Mouse (Mus musculus) midbrain, embryonic 10.5 days (tissue): ENCODE data around the gene Cenpf. TPM values are rescaled to one million over a fixed set of nuclear protein-coding genes. Genes with fewer than 3 reads are reported as not detected.

Experiments
- DNase-seq: peaks from one replicate; pipeline ENCODE4 v3.0.0-alpha.2; 2017; ENCODE audit warnings: low spot score
- H3K27ac ChIP-seq: fragments of 300-500 bp; sonication (generic); replicated peaks from 2 replicates; pipeline ENCODE4 v1.5.1; 2016; ENCODE audit warnings: mild to moderate bottlenecking
- H3K27me3 ChIP-seq: fragments of 300-500 bp; sonication (generic); 2 replicates; pipeline ENCODE4 v1.6.1; 2016; ENCODE audit warnings: low read depth, mild to moderate bottlenecking; ENCODE audit not compliant: poor library complexity, severe bottlenecking
- H3K36me3 ChIP-seq: fragments of 300-500 bp; sonication (generic); 2 replicates; pipeline ENCODE4 v1.6.1; 2016; ENCODE audit warnings: mild to moderate bottlenecking, moderate library complexity
- H3K4me1 ChIP-seq: fragments of 300-500 bp; sonication (generic); 2 replicates; pipeline ENCODE4 v1.6.1; 2016
- H3K4me3 ChIP-seq: fragments of 300-500 bp; sonication (generic); 2 replicates; pipeline ENCODE4 v1.5.1; 2016; ENCODE audit warnings: mild to moderate bottlenecking, moderate library complexity
- H3K9me3 ChIP-seq: fragments of 300-500 bp; sonication (generic); replicated peaks from 2 replicates; pipeline ENCODE4 v1.6.1; 2016; ENCODE audit warnings: mild to moderate bottlenecking
- WGBS: fragments of 180-500 bp; shearing (Covaris S2); methylation state at CpG from one replicate; pipeline ENCODE4 v1.1.7; 2016; 5-methylcytosine and 5-hydroxymethylcytosine counted together
- polyA plus RNA-seq: library from polyadenylated mRNA; unstranded; fragments of >200 nt; fragmentation: Nextera tagmentation; extraction: Ambion mirVana; gene quantifications from 2 replicates; pipeline ENCODE4 v1.2.1, GENCODE M21; 2016

Gene Cenpf
- polyA plus RNA-seq = 131 and 136 TPM in 2 replicates

DNA sequence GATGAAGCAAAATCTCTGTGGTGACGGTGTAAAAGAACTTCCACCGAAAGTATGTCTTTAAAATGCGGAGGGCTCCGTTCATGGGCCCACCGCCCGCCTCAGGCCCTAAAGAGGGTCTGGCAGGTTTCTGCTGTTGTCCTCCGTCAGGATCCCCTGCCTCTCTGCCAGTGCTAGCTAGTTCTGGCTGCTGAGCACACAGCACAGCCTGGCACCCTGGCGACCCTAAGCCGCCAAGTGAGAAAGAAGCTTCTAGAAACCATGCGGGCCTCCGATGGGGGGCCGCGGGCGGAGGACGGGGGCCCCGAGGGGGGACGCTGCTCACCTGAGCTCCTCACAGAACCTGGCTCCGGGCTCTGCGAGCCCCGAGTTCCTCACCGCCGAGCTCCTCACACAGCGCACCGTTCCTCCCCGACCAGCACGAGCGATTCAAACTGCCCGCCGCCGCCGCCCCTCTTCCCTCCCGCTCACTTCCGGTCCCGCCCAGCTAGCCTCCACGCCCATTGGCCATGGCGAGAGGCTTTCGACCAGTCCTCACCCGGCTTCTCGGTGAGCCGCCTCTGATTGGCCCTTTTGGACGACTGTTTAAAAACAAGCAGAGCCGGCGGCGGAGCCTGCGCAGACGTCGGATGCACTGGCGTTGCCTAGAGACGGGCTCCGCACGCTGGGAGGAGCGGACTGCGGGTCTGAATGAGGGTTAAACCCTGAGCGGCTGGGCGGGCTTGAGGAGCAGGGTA lies at the start of gene Cenpf:
TSS of gene Cenpf (minus strand) at position 433 of the 734 bp plus-strand sequence.
- H3K36me3 ChIP-seq = peaks cover 33% of the 10 kb centered on the region
- no peaks in the 10 kb centered on the region for H3K9me3 ChIP-seq
- under 1% methylated on average over 55 of the region's 55 CpGs for WGBS
- peak; percentile 99 for DNase-seq
- no peaks in the 10 kb centered on the region for H3K27me3 ChIP-seq
- peak within 1 kb of the TSS; percentile 95 for H3K27ac ChIP-seq
- peaks cover 47% of the 10 kb centered on the region for H3K4me1 ChIP-seq
- peak within 1 kb of the TSS; percentile 94 for H3K4me3 ChIP-seq

DNA sequence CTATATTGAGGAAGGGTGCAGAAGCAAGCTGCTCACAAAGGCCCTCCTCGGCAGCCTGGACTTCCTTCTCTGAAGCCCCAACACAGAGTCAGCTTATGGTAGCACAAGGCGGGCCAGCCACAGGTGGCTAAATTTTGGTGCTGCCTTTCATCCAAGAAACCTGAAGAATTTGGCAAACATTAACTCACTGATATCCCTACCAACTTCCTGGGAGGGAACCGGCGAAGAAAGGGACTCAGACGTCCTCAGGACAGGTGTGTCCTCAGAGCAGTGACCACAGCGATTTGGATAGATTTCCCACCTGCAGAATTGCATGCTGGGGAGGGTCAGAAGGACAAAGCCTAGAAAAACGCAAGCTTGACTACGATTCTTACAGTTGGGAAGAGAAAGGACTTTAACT lies 44.3 kb upstream of the Cenpf start:
- H3K4me1 ChIP-seq = peaks cover 47% of the 10 kb centered on the region
- H3K4me3 ChIP-seq = no peak overlapping the region
- H3K9me3 ChIP-seq = no peaks in the 10 kb centered on the region
- 86% methylated on average over 8 of the region's 8 CpGs for WGBS
- H3K27ac ChIP-seq = no peak overlapping the region
- DNase-seq = no peak
- H3K27me3 ChIP-seq = peaks cover 36% of the 10 kb centered on the region
- H3K36me3 ChIP-seq = no peaks in the 10 kb centered on the region

DNA sequence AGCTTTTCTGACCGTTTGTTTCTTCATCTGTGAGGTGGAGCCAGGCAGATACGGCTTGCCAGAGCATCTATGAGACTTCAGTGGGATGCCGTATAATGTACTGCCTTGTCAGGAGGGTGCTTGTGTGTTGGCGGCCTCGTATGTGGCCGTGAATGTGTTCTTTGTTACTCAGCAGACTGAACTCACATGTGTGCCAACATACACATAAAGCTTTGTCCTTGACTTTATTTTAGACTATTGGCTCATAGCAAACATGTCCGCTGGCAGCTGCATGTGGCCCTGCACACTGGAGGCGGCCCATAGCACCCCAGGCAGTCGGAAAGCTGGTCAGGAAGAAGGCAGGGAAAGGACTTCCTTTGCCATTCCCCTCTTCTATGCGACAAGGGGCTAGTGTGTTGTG lies 43.8 kb upstream of the Cenpf start:
- peaks cover 41% of the 10 kb centered on the region for H3K27me3 ChIP-seq
- no peaks in the 10 kb centered on the region for H3K36me3 ChIP-seq
- no peak overlapping the region for H3K4me3 ChIP-seq
- H3K27ac ChIP-seq = no peak overlapping the region
- no peak for DNase-seq
- H3K4me1 ChIP-seq = peaks cover 52% of the 10 kb centered on the region
- 84% methylated on average over 10 of the region's 10 CpGs for WGBS
- H3K9me3 ChIP-seq = no peaks in the 10 kb centered on the region

DNA sequence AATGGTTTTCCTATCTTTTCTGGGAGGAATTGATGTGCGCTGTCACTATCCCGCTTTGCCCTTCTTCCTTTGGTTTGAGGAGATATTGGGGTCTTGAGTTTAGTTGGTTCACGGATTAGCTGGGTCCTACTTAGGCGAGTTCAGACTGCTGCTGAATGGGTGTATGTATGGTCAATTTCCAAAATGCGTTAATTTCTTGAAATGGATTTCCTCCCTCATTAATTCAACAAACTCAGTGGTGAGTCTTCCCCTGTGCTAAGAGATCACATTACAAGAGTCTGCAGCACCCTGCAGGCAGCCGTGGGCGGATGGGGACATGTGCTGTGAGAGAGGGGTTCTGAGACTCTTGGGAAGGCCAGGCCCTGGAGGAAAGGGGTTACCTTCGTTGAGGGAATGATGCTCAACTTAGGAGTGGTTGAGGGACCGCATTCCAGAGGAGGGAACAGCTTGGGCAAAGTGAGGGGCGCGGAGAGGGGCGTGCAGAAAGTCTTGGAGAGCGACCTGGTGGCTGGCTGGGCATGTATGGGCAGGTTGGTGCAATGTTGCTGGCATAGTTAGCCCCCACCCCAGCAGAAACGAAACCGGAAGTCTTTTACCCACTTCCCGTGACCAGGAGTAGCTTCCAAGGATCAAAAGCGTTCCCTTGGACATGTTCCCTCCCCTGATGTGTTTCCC lies 41.4 kb upstream of the Cenpf start:
- 5% methylated on average over 17 of the region's 17 CpGs for WGBS
- DNase-seq = no peak
- peaks cover 59% of the 10 kb centered on the region for H3K4me1 ChIP-seq

DNA sequence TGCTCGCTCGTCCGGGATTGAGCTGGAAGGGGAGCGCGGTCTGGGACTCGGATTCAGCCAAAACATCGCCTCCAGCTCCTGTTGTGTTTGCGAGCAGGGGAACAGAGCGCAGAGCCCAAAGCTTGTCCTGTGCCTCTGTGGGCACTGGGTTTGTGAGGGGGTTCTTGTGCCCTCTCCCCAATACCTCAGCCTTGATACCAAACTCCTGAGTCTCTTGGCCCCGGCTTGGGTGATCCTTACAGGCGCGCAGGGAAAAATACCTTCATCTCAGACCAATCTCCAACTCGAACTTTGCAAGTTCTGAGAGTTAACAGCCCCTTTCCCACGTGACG lies 40.9 kb upstream of the Cenpf start:
- Histone ChIP-seq H3K9me3 (no peaks in the 10 kb centered on the region), H3K27ac (peak overlapping the region; percentile 88), H3K27me3 (peaks cover 51% of the 10 kb centered on the region), H3K4me3 (peak overlapping the region; percentile 73), H3K36me3 (no peaks in the 10 kb centered on the region), H3K4me1 (peaks cover 59% of the 10 kb centered on the region)
- peak; percentile 26 for DNase-seq
- under 1% methylated on average over 15 of the region's 15 CpGs for WGBS

More for the DNA sequence above, 41.4 kb upstream of the Cenpf start:
- H3K9me3 ChIP-seq = no peaks in the 10 kb centered on the region
- H3K27me3 ChIP-seq = peaks cover 51% of the 10 kb centered on the region
- no peak overlapping the region for H3K27ac ChIP-seq
- no peaks in the 10 kb centered on the region for H3K36me3 ChIP-seq
- peak overlapping the region; percentile 73 for H3K4me3 ChIP-seq

DNA sequence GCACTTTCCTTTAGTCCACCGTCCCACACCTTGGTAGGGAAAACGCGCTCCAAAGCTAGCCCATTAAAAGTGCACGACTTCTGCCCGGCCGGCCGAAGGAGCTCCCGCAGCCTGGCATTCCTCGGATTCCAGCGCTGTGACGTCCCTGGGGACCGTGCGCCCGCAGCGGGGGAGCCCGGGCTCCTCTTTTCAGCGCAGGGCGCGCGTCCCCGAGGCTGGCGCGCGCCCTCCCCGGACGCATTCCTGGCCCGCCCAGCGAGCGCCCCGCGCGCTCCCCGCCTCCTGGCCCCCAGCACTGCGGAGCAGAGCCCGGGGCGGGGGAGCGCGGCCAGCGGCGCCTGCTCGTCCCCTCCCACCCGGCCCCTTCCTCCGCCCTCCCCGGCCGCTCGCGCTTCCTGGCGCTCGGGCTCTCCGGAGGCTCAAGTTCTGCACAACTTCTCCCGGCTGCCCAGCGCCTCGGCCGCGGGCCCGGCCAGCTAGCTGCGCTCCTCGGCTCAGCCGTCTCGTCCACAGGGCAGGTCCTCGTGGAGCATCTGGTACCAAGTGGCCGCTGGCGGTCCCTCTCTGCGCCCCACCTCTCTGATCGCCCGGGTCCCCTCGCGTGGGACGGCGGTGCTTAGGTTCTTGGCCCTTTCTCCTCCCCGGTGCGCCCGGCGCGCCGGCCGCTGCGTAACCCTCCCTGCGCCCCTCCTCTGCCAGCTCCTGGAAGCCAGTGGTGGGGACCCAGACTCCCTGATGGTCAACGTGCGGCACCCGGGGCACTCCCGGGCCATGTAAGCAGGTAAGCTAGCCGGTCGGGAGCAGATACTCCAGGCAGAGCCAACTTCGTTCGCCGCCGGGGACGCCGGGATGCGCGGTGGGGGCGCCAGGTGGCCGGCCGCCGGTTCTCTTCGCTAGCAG lies 40.2 kb upstream of the Cenpf start, which contains the start of gene Ptpn14:
TSS of gene Ptpn14 (plus strand) at position 385 of the 900 bp plus-strand sequence.
- H3K36me3 ChIP-seq = no peaks in the 10 kb centered on the region
- under 1% methylated on average over 96 of the region's 98 CpGs for WGBS
- no peaks in the 10 kb centered on the region for H3K9me3 ChIP-seq
- peak within 1 kb of the TSS; percentile 88 for H3K27ac ChIP-seq
- H3K4me1 ChIP-seq = peaks cover 59% of the 10 kb centered on the region
- H3K27me3 ChIP-seq = peaks cover 51% of the 10 kb centered on the region
- peak within 1 kb of the TSS; percentile 73 for H3K4me3 ChIP-seq
- DNase-seq = peak; percentile 87

DNA sequence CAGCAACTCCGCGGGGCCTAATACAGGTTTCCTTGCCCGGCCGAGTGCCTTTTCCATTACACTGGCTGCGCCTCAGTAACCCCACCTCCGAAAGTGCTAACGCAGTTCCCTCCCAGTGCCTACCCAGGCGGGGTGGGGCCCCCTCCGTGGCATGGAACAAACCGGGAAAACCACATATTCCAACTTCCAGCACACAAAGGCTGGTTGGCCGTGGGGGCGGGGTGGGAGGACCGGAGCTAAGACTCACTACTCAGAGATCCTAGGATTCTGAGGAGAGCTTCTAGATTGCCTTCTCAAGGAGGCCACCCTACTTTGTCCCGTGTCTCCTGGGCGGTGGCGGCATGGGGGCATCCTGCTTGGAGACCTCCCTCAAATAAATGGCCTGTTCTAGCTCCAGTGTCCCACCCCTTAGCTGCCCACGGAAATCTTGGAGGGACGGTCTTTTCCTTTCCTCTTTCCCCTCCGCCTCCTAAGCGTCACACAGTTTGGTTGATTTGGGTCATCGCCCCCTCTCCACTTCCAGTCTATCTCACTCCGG lies 39.5 kb upstream of the Cenpf start:
- peak overlapping the region; percentile 73 for H3K4me3 ChIP-seq
- H3K9me3 ChIP-seq = no peaks in the 10 kb centered on the region
- H3K27me3 ChIP-seq = peaks cover 51% of the 10 kb centered on the region
- no peaks in the 10 kb centered on the region for H3K36me3 ChIP-seq
- WGBS = under 1% methylated on average over 22 of the region's 22 CpGs
- peaks cover 59% of the 10 kb centered on the region for H3K4me1 ChIP-seq
- peak; percentile 66 for DNase-seq
- peak overlapping the region; percentile 88 for H3K27ac ChIP-seq

DNA sequence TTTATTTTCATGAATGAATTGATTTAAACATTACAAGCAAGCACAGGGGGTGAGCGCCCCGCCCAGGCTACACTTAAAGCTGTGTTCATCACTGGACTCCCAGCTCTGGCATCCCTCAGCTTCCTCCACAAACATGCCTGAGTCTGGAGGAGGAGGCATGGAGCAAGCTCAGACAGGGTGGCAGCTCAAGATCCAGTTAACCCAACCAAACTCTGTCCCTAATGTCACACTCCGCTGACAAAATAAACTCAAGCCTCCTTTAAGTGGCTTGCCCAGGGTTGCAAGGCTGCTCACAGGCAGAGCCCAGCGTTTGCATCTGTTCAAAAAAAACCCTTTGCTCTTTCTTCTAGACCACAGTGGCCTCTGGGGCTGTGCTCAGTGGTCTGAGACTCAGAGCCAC lies 38.2 kb upstream of the Cenpf start:
- no peak overlapping the region for H3K4me3 ChIP-seq
- peaks cover 51% of the 10 kb centered on the region for H3K4me1 ChIP-seq
- no peak for DNase-seq
- peaks cover 50% of the 10 kb centered on the region for H3K27me3 ChIP-seq
- no peak overlapping the region; the same call in 1 of the 2 replicates for H3K27ac ChIP-seq
- no peaks in the 10 kb centered on the region for H3K36me3 ChIP-seq
- WGBS = 54% methylated on average over 4 of the region's 4 CpGs
- no peaks in the 10 kb centered on the region for H3K9me3 ChIP-seq

DNA sequence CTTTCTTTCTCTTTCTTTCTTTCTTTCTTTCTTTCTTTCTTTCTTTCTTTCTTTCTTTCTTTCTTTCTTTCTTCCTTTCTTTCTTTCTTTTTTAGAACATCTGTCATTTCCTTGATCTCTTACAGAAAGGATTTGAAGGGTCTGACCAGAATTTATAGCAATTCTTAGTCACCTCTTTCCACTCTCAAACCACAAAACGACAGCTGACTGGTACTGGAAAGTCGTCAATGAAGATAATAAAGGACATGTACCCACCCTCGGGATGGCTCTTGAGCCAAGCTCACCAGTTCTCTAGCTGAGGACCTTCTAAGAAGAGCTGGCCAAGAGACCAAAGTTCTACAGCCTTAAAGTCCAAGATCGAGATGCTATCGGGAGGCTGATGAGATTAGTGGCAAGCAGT lies 30.7 kb upstream of the Cenpf start:
- no peak overlapping the region for H3K27ac ChIP-seq
- H3K36me3 ChIP-seq = no peaks in the 10 kb centered on the region
- no peaks in the 10 kb centered on the region; the same call in 1 of the 2 replicates for H3K9me3 ChIP-seq
- no peak for DNase-seq
- H3K4me1 ChIP-seq = no peaks in the 10 kb centered on the region
- H3K4me3 ChIP-seq = no peak overlapping the region
- H3K27me3 ChIP-seq = no peaks in the 10 kb centered on the region
- 88% methylated on average over 5 of the region's 5 CpGs for WGBS

DNA sequence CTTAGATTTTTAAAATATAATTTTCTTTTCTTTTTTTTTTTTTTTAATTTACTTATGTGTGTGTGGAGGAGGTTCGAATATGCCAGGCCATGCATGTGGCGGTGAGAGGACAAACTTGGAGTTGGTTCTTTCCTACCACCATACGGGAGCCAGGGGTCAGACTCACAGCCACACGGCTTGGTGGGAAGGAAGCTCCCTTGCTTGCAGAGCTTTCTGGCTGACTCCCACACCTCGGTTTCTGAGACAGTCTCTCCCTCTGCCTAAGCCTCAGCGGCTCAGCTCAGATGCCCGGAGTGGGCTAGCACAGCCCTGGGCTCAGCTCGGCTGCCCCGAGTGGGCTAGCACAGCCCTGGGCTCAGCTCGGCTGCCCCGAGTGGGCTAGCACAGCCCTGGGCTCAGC lies 29.7 kb upstream of the Cenpf start:
- Histone ChIP-seq H3K4me1 (no peaks in the 10 kb centered on the region), H3K27me3 (no peaks in the 10 kb centered on the region), H3K27ac (no peak overlapping the region), H3K9me3 (no peaks in the 10 kb centered on the region; the same call in 1 of the 2 replicates), H3K36me3 (no peaks in the 10 kb centered on the region), H3K4me3 (no peak overlapping the region)
- DNase-seq = no peak
- 86% methylated on average over 11 of the region's 11 CpGs for WGBS

DNA sequence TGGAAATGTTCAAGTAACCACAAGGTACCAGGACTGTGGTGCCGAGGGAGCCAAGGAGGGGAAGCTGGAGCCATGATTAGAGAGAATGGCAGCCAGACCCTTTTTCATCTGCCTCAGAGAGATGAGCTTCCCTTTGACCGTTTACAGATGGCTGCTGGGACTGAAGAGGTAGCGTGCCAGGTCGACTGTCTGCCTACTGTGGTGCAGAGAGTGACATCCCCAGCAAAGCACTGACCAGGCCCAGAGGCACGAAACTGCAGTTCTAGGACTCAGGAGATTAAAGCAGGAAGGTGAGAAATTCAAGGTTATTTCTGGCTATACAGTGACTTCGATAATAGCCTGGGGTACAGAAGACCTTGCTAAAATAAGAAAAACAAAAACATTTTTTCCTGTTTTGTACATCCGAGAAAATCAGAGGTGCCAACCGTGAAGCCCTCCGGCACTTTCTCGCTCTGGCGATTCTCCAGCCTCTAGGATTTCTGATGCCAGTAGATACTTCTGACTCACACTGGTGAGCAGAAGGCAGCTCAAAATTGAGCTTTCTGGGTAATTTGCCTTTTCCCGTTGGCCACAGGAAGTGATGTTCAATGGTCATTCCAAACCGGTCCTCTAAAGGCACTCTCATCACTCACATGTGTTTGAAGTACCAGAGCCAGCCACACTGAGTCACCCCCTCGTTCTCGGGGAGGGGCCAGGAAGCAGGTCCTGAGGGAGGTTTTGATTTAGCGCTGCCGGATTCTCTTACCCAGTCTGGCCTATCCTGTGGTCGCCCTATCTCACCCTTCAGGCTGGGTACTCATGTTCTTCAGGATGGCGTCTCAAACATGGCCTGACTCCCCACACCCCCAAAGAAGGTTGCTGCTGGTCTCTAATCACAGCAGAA lies 28.3 kb upstream of the Cenpf start:
- Histone ChIP-seq H3K36me3 (no peaks in the 10 kb centered on the region), H3K27me3 (no peaks in the 10 kb centered on the region), H3K27ac (no peak overlapping the region), H3K4me1 (no peaks in the 10 kb centered on the region), H3K9me3 (no peaks in the 10 kb centered on the region; the same call in 1 of the 2 replicates), H3K4me3 (no peak overlapping the region)
- 78% methylated on average over 19 of the region's 19 CpGs for WGBS
- DNase-seq = no peak
